Mouse (Mus musculus) stomach, embryonic 16.5 days (tissue): ENCODE measurements around the gene Nudc. TPM values are rescaled to one million over a fixed set of nuclear protein-coding genes. Genes with fewer than 3 reads are reported as not detected.
A peak's percentile ranks its signal among the peaks of the same experiment; 100 is the strongest.

Source experiments
- ATAC-seq: fragments of 200-750 bp; cut with Nextera tagmentation; 2 replicates; pipeline ENCODE4 v1.8.0; 2017; ENCODE audit warnings: moderate number of reproducible peaks, moderate TSS enrichment; ENCODE audit not compliant: insufficient read depth, low FRiP score
- H3K27ac ChIP-seq: fragments of 300-500 bp; sonication (generic); 2 replicates; pipeline ENCODE4 v1.5.1; 2014; ENCODE audit warnings: low read length
- H3K27me3 ChIP-seq: fragments of 300-500 bp; sonication (generic); 2 replicates; pipeline ENCODE4 v1.6.1; 2014; ENCODE audit warnings: low read length, control low read depth, mixed read lengths; ENCODE audit not compliant: control insufficient read depth, insufficient read depth
- H3K36me3 ChIP-seq: fragments of 300-500 bp; sonication (generic); 2 replicates; pipeline ENCODE4 v1.6.1; 2014; ENCODE audit warnings: low read length; ENCODE audit not compliant: control insufficient read depth, insufficient read depth
- H3K4me1 ChIP-seq: fragments of 300-500 bp; sonication (generic); 2 replicates; pipeline ENCODE4 v1.6.1; 2014; ENCODE audit warnings: low read length, control low read depth, mixed read lengths; ENCODE audit not compliant: control insufficient read depth, insufficient read depth
- H3K4me2 ChIP-seq: fragments of 300-500 bp; sonication (generic); 2 replicates; pipeline ENCODE4 v1.6.1; 2014; ENCODE audit warnings: low read depth, low read length, mixed read lengths
- H3K4me3 ChIP-seq: fragments of 300-500 bp; sonication (generic); replicated peaks from 2 replicates; pipeline ENCODE4 v1.5.1; 2014; ENCODE audit warnings: mild to moderate bottlenecking, low read length
- H3K9ac ChIP-seq: fragments of 300-500 bp; sonication (generic); 2 replicates; pipeline ENCODE4 v1.6.1; 2014; ENCODE audit warnings: low read length
- H3K9me3 ChIP-seq: fragments of 300-500 bp; sonication (generic); replicated peaks from 2 replicates; pipeline ENCODE4 v1.6.1; 2016; ENCODE audit warnings: low read length, control low read depth; ENCODE audit not compliant: control insufficient read depth
- WGBS: fragments of 180-500 bp; shearing (Covaris S2); extraction: QIAGEN DNeasy Blood & Tissue Kit; methylation state at CpG from one replicate; pipeline ENCODE4 v1.1.7; 2014; 5-methylcytosine and 5-hydroxymethylcytosine counted together
- microRNA-seq: library from miRNA; unstranded; fragments of <30 nt; microRNA quantifications from one replicate; pipeline ENCODE4, GENCODE M21; 2016
- polyA plus RNA-seq: library from polyadenylated mRNA; unstranded; fragments of >200 nt; fragmentation: Nextera tagmentation; extraction: Ambion mirVana; gene quantifications from 2 replicates; pipeline ENCODE4 v1.2.1, GENCODE M21; 2015

Nudc gene
- polyA plus RNA-seq, 1 experiment from 2014 or later: 218 TPM

DNA sequence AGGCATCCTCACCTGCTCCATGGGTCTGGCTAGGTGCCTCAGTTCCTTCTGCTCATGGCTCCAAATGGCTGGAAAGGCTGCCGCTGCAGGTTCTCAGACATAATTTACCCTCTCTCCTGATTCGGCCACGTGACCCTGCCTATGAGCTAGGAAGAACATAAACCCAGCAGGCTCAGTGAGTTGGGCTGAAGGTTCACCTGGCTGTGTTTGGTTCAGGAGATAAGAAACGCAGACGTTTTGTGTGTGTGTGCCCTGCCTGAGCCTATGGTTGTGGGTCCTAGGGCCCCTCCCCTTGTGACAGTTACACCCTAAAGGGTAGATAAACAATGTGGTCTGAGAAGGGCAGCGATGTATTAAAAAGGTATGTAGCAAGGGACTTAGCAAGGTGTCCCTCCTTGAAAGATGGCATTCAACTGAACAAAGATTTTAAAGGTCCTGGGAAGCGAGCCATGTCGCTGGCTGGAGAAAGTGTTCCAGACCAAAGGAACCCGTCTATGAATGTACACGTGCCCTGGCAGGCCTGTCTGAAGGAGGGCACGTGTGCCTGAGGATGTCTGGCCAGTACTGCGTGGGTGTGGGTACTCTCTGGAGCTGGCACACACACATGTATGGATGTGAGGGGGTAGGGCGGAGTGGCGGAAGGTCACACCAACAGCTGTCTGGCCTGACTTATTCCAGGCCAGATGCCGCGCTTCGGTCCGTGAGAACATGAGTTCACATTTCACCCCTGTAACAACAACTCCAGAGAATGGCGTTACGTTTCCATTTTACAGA is 57.0 kb downstream of the Nudc start:
- Histone ChIP-seq H3K4me2 (no peak overlapping the region), H3K4me1 (peaks cover 21% of the 10 kb centered on the region), H3K27me3 (no peaks in the 10 kb centered on the region), H3K27ac (peak overlapping the region; percentile 79), H3K9me3 (no peaks in the 10 kb centered on the region), H3K36me3 (no peaks in the 10 kb centered on the region), H3K9ac (no peak overlapping the region), H3K4me3 (no peak overlapping the region)
- 68% methylated on average over 20 of the region's 20 CpGs for WGBS
- peak; percentile 63; the same call in 1 of the 2 replicates for ATAC-seq

DNA sequence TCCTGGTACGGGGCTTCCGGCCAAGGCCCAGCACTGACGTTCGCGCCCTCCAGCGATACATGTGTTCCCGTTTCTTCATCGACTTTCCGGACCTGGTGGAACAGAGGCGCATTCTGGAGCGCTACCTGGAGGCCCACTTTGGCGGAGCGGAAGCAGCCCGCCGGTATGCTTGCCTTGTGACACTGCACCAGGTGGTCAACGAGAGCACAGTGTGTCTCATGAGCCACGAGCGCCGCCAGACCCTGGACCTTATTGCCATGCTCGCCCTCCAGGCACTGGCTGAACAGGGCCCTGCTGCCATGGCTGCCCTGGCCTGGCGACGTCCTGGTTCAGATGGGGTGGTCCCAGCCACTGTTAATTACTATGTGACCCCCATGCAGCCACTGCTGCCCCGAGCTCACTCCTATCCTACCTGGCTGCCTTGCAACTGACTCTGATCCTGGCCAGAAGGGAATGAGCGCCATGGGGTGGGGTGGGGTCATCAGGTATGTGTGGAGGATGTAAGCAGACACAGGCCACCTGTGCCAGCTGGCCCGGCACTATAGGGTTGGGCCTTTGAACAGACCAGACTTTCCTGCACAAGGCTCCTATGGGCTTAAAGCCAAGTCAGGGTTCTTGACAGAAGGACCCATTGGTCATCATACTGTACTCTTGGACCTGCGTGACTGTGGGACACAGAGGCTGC is 59.0 kb downstream of the Nudc start:
- Histone ChIP-seq H3K4me3 (no peak overlapping the region), H3K27me3 (no peaks in the 10 kb centered on the region; the same call in 1 of the 2 replicates), H3K27ac (no peak overlapping the region), H3K4me1 (peaks cover 17% of the 10 kb centered on the region), H3K4me2 (no peak overlapping the region), H3K9ac (no peak overlapping the region), H3K9me3 (no peaks in the 10 kb centered on the region), H3K36me3 (no peaks in the 10 kb centered on the region)
- no peak for ATAC-seq
- 95% methylated on average over 26 of the region's 26 CpGs for WGBS

DNA sequence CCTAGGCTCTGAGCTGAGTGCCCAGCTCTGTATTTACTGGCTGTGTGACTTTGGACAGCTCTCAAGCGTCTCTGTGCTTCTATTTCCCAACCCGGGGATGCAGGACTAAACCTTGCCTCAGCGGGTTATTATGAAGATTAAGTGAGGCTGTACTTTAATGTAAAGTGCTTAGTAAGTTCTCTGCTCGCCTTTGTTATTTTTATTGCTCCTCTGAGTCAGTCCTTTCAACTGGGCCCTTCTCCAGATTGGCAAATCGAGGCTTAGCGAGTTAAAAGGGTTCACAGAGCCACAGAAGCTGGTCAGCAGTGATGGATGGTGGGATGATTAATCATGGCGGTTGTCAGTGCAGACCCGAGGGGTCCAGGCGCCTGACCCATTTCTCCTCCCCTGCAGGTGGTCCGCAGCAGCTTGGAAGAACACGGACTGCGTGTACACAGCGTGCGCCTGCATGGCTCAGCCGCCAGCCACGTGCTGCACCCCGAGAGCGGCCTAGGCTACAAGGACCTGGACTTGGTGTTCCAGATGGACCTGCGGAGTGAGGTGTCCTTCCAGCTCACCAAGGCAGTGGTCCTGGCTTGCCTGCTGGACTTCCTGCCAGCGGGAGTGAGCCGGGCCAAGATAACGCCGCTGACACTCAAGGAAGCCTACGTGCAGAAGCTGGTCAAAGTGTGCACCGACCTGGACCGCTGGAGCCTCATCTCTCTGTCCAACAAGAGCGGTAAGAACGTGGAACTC is 59.9 kb downstream of the Nudc start:
- H3K27me3 ChIP-seq: peaks cover 2% of the 10 kb centered on the region
- H3K4me3 ChIP-seq: no peak overlapping the region
- H3K9ac ChIP-seq: no peak overlapping the region
- H3K9me3 ChIP-seq: no peaks in the 10 kb centered on the region
- no peak overlapping the region for H3K4me2 ChIP-seq
- H3K4me1 ChIP-seq: peaks cover 16% of the 10 kb centered on the region
- H3K36me3 ChIP-seq: no peaks in the 10 kb centered on the region
- no peak overlapping the region for H3K27ac ChIP-seq
- no peak for ATAC-seq
- WGBS: 81% methylated on average over 28 of the region's 28 CpGs

DNA sequence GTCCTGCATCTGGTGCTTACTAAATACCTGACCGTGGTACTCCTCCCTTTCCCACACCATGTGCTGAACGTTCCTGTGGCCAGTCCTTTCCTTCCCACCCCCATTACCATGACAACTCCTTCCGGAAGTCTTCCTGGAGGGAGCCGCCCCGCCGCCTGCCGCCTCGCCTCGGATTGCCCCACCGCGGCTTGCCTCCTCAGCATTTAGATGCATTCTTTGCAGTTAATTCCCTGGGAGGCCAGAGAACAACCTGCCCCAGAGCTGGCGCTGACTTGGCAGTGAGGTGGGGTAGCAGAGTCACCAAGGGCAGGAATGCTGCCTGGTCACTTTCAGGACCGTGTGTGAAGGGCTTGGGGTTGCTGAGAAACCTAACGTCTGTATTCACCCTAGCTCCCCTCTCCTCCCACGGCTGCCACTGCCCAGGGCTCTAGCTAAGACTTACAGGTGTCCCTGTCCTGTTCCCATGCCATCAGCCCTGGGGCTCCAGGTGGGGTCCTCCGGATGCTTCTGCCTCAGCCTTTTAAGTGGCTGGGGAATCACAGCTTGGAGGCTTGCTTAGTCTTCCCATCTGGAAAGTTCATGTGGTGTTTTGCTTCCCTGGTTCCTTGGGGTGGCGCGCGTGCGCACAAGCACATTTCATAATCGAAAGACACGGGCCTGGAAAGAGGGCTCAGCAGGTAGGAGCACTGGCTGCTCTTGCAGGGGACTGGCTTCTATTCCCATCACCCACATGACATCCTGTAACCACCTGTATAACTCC is 61.4 kb downstream of the Nudc start:
- peaks cover 24% of the 10 kb centered on the region for H3K4me1 ChIP-seq
- H3K9ac ChIP-seq: peak overlapping the region; percentile 58
- peak overlapping the region; percentile 44 for H3K4me2 ChIP-seq
- ATAC-seq: 0 out of 2 replicates have a peak, but pooled peaks have one; percentile 6
- H3K9me3 ChIP-seq: no peaks in the 10 kb centered on the region
- H3K36me3 ChIP-seq: no peaks in the 10 kb centered on the region
- peak overlapping the region; percentile 13; the same call in 1 of the 2 replicates for H3K4me3 ChIP-seq
- H3K27me3 ChIP-seq: peaks cover 10% of the 10 kb centered on the region
- peak overlapping the region; percentile 81 for H3K27ac ChIP-seq
- 10% methylated on average over 22 of the region's 22 CpGs for WGBS

Small RNAs within 50 kb of the gene (microRNA-seq; reads per million reads assigned to microRNA genes)
- not detected for gene Gm23158

Other genes starting within 250 kb of the Nudc start
- 12.9 and 14.8 TPM in 2 replicates for gene Wdtc1, start 192.5 kb downstream of the Nudc start, polyA plus RNA-seq
- 10.1 and 10.7 TPM in 2 replicates for gene Slc9a1, start 176.3 kb downstream of the Nudc start, polyA plus RNA-seq
- gene Tent5b, start 65.9 kb downstream of the Nudc start, polyA plus RNA-seq: 7.9 and 12.6 TPM in 2 replicates
- 0.50 and 0.75 TPM in 2 replicates for gene Trnp1, start 47.4 kb downstream of the Nudc start, polyA plus RNA-seq
- 33.7 and 39.0 TPM in 2 replicates for gene Kdf1, start 27.0 kb downstream of the Nudc start, polyA plus RNA-seq
- gene Nr0b2, start 7.4 kb upstream of the Nudc start, polyA plus RNA-seq: 6.6 and 7.2 TPM in 2 replicates
- 3.9 and 4.2 TPM in 2 replicates for gene Gpatch3, start 28.7 kb upstream of the Nudc start, polyA plus RNA-seq
- gene Gpn2, start 38.4 kb upstream of the Nudc start, polyA plus RNA-seq: 13.8 and 14.3 TPM in 2 replicates
- 339 and 468 TPM in 2 replicates for gene Sfn, start 56.2 kb upstream of the Nudc start, polyA plus RNA-seq
- gene Zdhhc18, start 104.2 kb upstream of the Nudc start, polyA plus RNA-seq: 2.0 and 3.4 TPM in 2 replicates
- 17.9 and 20.1 TPM in 2 replicates for gene Pigv, start 126.7 kb upstream of the Nudc start, polyA plus RNA-seq
- gene Arid1a, start 210.8 kb upstream of the Nudc start, polyA plus RNA-seq: 25.0 and 26.1 TPM in 2 replicates